Mouse (Mus musculus): ENCODE data around the gene Eif2b4. TPM values are rescaled to one million over a fixed set of nuclear protein-coding genes. Genes with fewer than 3 reads are reported as not detected.

The Eif2b4 gene
- total RNA-seq, 2 experiments from 2014 or later = 46.8 to 56.7 TPM

DNA sequence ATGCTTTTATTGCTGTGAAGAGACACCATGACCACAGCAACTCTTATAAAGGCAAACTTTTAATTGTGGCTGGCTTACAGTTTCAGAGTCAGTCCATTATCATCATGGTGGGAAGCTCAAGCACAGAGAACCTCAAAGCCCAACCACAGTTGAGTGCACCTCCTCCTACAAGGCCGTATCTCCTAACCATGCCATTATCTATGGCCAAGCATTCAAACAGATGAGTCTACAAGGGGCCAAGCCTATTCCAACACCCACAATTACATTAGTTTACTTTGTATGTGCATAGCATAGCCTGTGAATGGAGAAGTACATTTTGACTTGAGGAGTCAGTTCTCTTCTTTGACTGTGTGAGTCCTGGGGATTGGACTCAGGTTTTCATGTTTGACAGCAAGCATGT is 28.4 kb downstream of the Eif2b4 start:
- DNase-seq (ENCODE audit: extremely low spot score in 1 of 2, low spot score in 1 of 2) = no peak

DNA sequence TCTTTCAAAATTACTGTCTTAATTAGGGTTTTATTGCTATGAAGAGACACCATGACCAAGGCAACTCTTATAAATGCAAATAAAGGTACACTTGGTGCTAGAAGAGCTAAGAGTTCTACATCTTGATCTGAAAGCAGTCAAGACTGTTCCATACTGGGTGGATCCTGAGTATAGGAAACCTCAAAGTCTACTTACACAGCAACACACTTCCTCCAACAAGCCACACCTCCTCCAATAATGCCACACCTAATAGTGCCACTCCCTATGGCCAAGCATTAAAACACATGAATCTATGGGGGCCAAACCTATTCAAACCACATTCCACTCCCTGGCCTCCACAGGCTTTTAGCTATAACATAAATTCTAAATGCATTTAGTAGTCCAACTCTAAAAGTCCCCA is 30.8 kb downstream of the Eif2b4 start:
- DNase-seq (ENCODE audit: extremely low spot score in 1 of 2, low spot score in 1 of 2) = no peak

DNA sequence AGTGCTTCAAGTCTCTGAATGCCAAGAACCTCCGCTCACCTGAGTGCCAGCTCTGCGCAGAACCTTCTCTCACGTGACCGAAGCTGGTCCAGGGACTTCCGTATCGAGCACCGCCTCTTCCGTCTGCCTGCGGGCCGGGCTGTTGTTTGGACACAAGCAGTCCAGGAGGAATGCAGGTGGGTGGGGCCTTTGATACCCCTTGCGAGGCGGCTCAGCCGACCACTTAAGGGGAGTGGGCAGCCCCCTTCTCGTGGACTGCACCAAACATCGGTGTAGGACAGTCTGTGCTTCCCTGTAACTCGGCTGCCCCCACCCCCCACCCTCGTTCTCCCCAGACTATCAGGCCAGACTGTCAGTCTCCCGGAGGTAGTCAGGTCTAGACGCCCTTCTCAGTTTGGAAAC is 39.1 kb downstream of the Eif2b4 start, which contains the start of gene Mpv17:
Gene Mpv17, minus strand, starts transcription at position 100 of the 402 bp plus-strand sequence.
- DNase-seq (ENCODE audit: extremely low spot score in 1 of 2, low spot score in 1 of 2) = peak; percentile 68 to 73

DNA sequence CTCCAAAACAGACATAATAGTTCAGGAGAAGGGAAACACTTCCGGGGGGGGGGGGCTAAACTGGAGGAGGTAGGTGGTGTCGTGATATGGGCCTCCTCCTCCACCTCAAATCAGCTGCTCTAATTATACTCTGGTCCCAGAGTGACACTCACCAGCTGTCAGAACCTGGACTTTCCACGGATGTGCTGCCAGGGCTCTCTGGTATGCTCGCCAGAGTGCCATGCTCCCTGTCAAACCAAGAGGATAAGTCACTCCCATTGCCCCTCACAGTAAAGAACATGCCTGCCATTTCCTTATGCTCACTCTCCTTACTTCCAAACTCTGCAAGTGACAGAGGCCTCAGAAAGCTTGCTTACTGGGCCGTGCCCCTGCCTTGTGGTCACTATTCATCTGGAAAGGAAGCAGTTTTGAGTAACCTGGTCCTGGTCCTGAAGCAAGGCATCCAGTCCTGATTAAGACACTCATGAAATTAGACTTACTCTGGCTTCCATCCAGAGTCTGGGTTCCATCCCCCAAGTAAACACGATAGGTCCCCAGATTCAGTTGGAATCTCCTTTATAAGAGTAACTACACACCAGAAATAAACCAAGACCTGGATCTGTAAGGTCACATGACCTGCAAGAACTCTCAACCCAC is 39.6 kb downstream of the Eif2b4 start:
- peak in 1 of 2 experiments; percentile 12 for DNase-seq (ENCODE audit: extremely low spot score in 1 of 2, low spot score in 1 of 2)

DNA sequence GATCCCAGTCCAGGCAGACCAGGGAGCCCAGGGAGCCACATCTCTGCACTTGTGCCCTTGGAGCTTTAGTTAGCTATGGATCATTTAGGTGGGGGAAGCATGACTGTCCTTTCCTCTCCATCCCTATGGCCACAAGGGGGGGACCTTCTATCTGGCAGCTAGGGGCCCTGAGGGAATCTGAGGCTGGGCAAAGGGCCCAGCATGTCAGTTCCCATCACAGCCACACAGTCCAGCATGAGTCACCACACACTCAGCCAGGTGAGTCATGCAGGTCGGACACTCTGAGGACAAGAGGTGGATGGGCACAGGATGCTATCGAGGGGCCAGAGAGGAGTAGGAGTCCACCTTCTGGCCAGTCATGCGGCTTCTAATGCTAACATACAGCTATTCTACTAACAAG is 41.5 kb downstream of the Eif2b4 start:
- DNase-seq (ENCODE audit: extremely low spot score in 1 of 2, low spot score in 1 of 2) = no peak

DNA sequence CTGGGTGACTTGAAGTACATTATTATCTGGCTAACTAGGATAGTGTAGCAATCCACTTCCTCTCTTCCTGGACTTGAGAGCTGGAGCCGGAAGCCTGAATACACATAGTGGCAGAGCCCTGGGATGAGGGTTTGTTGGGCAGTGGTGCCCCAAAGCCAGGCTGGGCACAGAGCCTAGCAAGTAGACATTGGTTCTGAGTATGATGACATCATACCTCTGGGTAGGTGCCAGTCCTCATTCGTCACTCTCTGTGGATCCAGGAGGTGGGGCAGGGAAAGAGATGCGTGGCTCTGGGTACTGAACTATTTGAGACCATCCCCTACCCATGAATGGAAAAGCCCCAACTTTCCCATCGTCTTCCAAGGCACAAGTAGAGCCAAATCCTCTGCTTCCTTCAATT is 43.4 kb downstream of the Eif2b4 start:
- DNase-seq (ENCODE audit: extremely low spot score in 1 of 2, low spot score in 1 of 2) = no peak

DNA sequence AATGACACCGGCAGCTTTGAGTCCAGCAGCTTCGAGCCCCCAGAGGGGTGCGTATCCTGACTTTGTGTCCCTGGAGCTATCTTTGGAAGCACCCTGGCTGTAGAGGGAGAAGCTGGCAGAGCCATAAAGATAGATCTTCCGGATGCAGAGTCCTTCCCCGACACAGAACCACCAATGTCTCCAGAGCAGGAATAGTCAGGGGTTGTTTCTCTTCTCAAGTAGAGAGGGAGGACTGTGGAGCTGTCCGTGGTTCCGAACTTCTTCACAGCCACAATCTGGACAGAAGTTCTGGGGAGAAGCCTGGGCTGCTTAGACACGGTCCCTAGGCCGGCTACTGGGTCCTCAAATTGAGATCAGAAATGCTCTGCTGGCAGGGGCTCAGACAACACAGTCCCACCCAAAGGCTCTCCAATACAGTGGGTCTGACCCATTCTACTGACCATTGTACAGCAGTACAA is 54.2 kb downstream of the Eif2b4 start:
- DNase-seq (ENCODE audit: extremely low spot score in 1 of 2, low spot score in 1 of 2) = no peak

DNA sequence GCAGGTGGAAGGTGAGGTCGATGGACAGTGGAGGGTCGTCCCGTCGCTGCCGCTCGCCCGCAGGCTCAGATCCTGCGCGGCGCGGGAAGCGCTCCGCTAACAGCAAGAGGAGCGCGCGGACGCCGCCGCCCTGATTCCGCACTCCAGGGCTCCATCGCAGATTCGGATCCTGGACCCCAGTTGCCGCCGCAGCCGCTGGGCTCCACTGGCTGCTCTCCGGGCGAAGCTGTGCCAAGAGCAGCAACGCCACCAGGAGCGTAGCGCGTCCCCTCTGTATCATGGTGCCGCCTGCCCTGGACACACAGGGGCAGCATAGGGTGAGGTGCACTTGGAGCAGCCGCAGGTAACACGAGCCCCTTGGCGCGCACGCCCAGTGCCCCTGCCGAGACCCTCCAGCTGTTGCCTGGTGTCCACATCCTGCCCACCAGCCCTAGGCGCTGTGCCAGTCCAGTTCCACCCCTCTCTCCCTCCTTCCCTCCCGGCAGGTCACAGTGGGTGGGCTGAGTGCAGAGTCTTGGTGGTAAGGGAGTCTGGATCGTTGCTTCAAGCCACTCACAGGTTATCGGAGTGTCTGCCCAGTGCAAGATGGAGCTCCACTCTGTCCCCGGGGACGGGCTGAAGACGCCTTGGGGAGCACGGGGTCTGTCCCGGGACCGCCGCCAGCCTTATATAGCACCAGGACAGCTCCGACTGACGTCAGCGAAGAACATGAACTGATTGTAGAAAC is 54.8 kb downstream of the Eif2b4 start, which contains the start of gene Ucn:
Gene Ucn, minus strand, starts transcription at position 589 of the 727 bp plus-strand sequence.
- peak in 1 of 2 experiments; percentile 10 for DNase-seq (ENCODE audit: extremely low spot score in 1 of 2, low spot score in 1 of 2)

DNA sequence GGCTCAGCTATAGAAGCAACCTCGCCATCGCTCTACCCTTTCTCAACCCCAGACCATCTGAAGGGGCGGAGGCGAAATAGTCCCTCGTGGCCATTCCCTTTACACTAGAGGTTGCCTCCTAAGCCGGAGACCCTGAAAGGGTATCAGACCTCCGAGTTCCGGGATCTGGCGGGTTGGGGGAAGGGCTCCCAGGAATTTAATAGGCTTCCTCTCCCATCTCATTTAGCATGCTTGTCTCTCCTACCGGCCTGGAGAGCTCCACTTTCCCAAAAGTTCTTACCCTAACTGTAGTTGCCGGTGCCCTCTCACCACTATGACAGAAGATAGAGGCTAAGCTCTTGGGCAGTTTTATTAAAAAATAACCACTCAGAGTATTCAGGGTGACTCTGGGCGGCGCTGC is 55.6 kb downstream of the Eif2b4 start:
- DNase-seq (ENCODE audit: extremely low spot score in 1 of 2, low spot score in 1 of 2) = no peak

Other genes with a start within 250 kb of the Eif2b4 start
- 10 to 100 TPM; 14.5 to 16.7 TPM for gene Cgref1, start 247.8 kb downstream of the Eif2b4 start, total RNA-seq (2021)
- 100 to 1,000 TPM; 126 to 131 TPM for gene Preb, start 233.1 kb downstream of the Eif2b4 start, total RNA-seq (2021)
- under 1 TPM; 0.09 to 0.12 TPM for gene Tcf23, start 224.8 kb downstream of the Eif2b4 start, total RNA-seq (2021)
- 10 to 100 TPM; 69.4 to 78.9 TPM for gene Atraid, start 145.1 kb downstream of the Eif2b4 start, total RNA-seq (2021)
- gene Slc5a6, start 144.5 kb downstream of the Eif2b4 start, total RNA-seq (2021) = 10 to 100 TPM; 14.2 to 15.3 TPM
- gene Cad, start 138.7 kb downstream of the Eif2b4 start, total RNA-seq (2021) = 10 to 100 TPM; 16.9 to 18.0 TPM
- not detected for gene Dnajc5g, start 87.1 kb downstream of the Eif2b4 start, total RNA-seq (2021)
- gene Slc30a3, start 85.2 kb downstream of the Eif2b4 start, total RNA-seq (2021) = 10 to 100 TPM; 78.9 to 86.5 TPM
- not detected for gene Trim54, start 76.7 kb downstream of the Eif2b4 start, total RNA-seq (2021)
- not detected for gene Ucn, start 54.6 kb downstream of the Eif2b4 start, total RNA-seq (2021)
- 10 to 100 TPM; 55.0 to 59.0 TPM for gene Mpv17, start 39.2 kb downstream of the Eif2b4 start, total RNA-seq (2021)
- gene Gm29609, start 13.5 kb downstream of the Eif2b4 start, total RNA-seq (2021) = 1 to 10 TPM; 1.6 to 2.8 TPM
- gene Gtf3c2, start 13.3 kb downstream of the Eif2b4 start, total RNA-seq (2021) = 10 to 100 TPM; 50.8 to 77.4 TPM
- gene Snx17, start 203 bp downstream of the Eif2b4 start, total RNA-seq (2021) = 10 to 100 TPM; 76.8 to 83.9 TPM
- 10 to 100 TPM; 25.7 to 31.5 TPM for gene Zfp513, start 8.9 kb upstream of the Eif2b4 start, total RNA-seq (2021)
- gene Ppm1g, start 27.3 kb upstream of the Eif2b4 start, total RNA-seq (2021) = 10 to 100 TPM; 77.0 to 77.2 TPM
- gene Nrbp1, start 47.4 kb upstream of the Eif2b4 start, total RNA-seq (2021) = 10 to 100 TPM; 83.5 to 88.5 TPM
- not detected for gene Gm9970, start 47.8 kb upstream of the Eif2b4 start, total RNA-seq (2021)
- 1 to 10 TPM; 2.0 to 3.1 TPM for gene Krtcap3, start 58.3 kb upstream of the Eif2b4 start, total RNA-seq (2021)
- 10 to 100 TPM; 72.9 to 81.8 TPM for gene Ift172, start 97.7 kb upstream of the Eif2b4 start, total RNA-seq (2021)
- gene Fndc4, start 102.7 kb upstream of the Eif2b4 start, total RNA-seq (2021) = 100 to 1,000 TPM; 172 to 175 TPM
- gene Gckr, start 104.0 kb upstream of the Eif2b4 start, total RNA-seq (2021) = under 1 TPM in 1 of 2 experiments, not detected in 1; 0.31 TPM

All from layer of hippocampus, postnatal 25 days (tissue).